Comparison of ENCODE assay signal across 15 mouse cellular contexts in genomic region chr7:36136571-36136970, GRCm38 (mm10).
DNase-seq lines count a peak whose midpoint lies in the region; ATAC-seq and TF ChIP-seq lines count a peak whose summit lies in the region.
"Had no signal": no experiment of that assay in that cellular context is flagged by ENCODE, and none has a peak within 500 bp of the region (broad histone marks: within the 10 kb centered on the region; RNA-seq: fewer than 3 reads in every experiment).

No protein-coding gene starts in this region.

- no peak overlapping the region for H3K9ac ChIP-seq in heart, adult 2 months (ENCODE audit: low read depth, low read length)
- no peak overlapping the region for H3K9ac ChIP-seq in hindbrain, embryonic 16.5 days (ENCODE audit: low read depth, low read length)
- no peak overlapping the region for H3K9ac ChIP-seq in neural tube, embryonic 14.5 days (replicated peaks; ENCODE audit: low read depth, low read length)

- no peaks in the 10 kb centered on the region for H3K9me3 ChIP-seq in hindbrain, embryonic 16.5 days (ENCODE audit: control insufficient read depth, low read length)
- no peaks in the 10 kb centered on the region for H3K9me3 ChIP-seq in neural tube, embryonic 14.5 days (ENCODE audit: control insufficient read depth, low read length)
- H3K9me3 ChIP-seq: neural tube, embryonic 12.5 days had no signal

- H3K27me3 ChIP-seq in heart, adult 2 months (ENCODE audit: control insufficient read depth, insufficient read depth, low read length) = no peaks in the 10 kb centered on the region
- no peaks in the 10 kb centered on the region for H3K27me3 ChIP-seq in hindbrain, embryonic 16.5 days (replicated peaks; ENCODE audit: control insufficient read depth, insufficient read depth, low read length)
- no peaks in the 10 kb centered on the region for H3K27me3 ChIP-seq in neural tube, embryonic 14.5 days (ENCODE audit: control insufficient read depth, insufficient read depth, low read length)
- H3K27me3 ChIP-seq: neural tube, embryonic 12.5 days had no signal

- ATAC-seq in hindbrain, embryonic 16.5 days = peak; percentile 55; the same call in 1 of the 2 replicates
- peak; percentile 36; the same call in 1 of the 2 replicates for ATAC-seq in neural tube, embryonic 14.5 days (ENCODE audit: low read depth)

- TF ChIP-seq EP300 in heart, adult 2 months (IDR thresholded peaks at IDR 0.05; ENCODE audit: insufficient read depth, low read depth, low read length) = no peak

- TF ChIP-seq POLR2A in heart, adult 2 months (IDR thresholded peaks at IDR 0.05; ENCODE audit: insufficient read depth, low read depth, low read length) = no peak
- TF ChIP-seq POLR2A in lung, adult 2 months (IDR thresholded peaks at IDR 0.05; ENCODE audit: borderline replicate concordance, extremely low read depth, low read depth, low read length) = no peak

- TF ChIP-seq CTCF in heart, adult 2 months (IDR thresholded peaks at IDR 0.05) = no peak
- TF ChIP-seq CTCF in lung, adult 2 months (IDR thresholded peaks at IDR 0.05; ENCODE audit: insufficient read depth, low read length) = no peak

- no peak overlapping the region for H3K4me3 ChIP-seq in heart, adult 2 months
- H3K4me3 ChIP-seq in lung, adult 2 months (replicated peaks; ENCODE audit: extremely low read depth, low read depth, low read length) = no peak overlapping the region
- no peak overlapping the region for H3K4me3 ChIP-seq in hindbrain, embryonic 16.5 days (ENCODE audit: low read length)
- H3K4me3 ChIP-seq in neural tube, embryonic 14.5 days (ENCODE audit: low read depth, low read length) = no peak overlapping the region
- H3K4me3 ChIP-seq: neural tube, embryonic 12.5 days had no signal

- 52% methylated on average over 5 of the region's 5 CpGs for WGBS in heart, adult 2 months
- 41% methylated on average over 5 of the region's 5 CpGs for WGBS in lung, adult 2 months
- WGBS in hindbrain, embryonic 16.5 days = 34% methylated on average over 5 of the region's 5 CpGs
- WGBS in neural tube, embryonic 14.5 days = 39% methylated on average over 5 of the region's 5 CpGs

- intact Hi-C loops in heart, adult 2 months (cut with DNase I) = no loop called here

- H3K36me3 ChIP-seq in heart, adult 2 months (ENCODE audit: control insufficient read depth, insufficient read depth, low read length) = no peaks in the 10 kb centered on the region
- H3K36me3 ChIP-seq in hindbrain, embryonic 16.5 days (ENCODE audit: control insufficient read depth, insufficient read depth, low read length) = no peaks in the 10 kb centered on the region
- no peaks in the 10 kb centered on the region for H3K36me3 ChIP-seq in neural tube, embryonic 14.5 days (ENCODE audit: control insufficient read depth, insufficient read depth, low read length)
- H3K36me3 ChIP-seq: neural tube, embryonic 12.5 days had no signal

- H3K4me2 ChIP-seq in hindbrain, embryonic 16.5 days (ENCODE audit: low read length) = no peak overlapping the region
- H3K4me2 ChIP-seq in neural tube, embryonic 14.5 days (ENCODE audit: low read depth, low read length) = no peak overlapping the region
- H3K4me2 ChIP-seq: liver, embryonic 11.5 days; neural tube, embryonic 12.5 days had no signal

- H3K4me1 ChIP-seq in heart, adult 2 months (ENCODE audit: control insufficient read depth, insufficient read depth, low read length) = no peaks in the 10 kb centered on the region
- no peaks in the 10 kb centered on the region for H3K4me1 ChIP-seq in lung, adult 2 months (ENCODE audit: control insufficient read depth, insufficient read depth, low read length)
- peaks cover 4% of the 10 kb centered on the region for H3K4me1 ChIP-seq in hindbrain, embryonic 16.5 days (ENCODE audit: control insufficient read depth, insufficient read depth, low read depth, low read length)
- H3K4me1 ChIP-seq in neural tube, embryonic 14.5 days (ENCODE audit: control insufficient read depth, insufficient read depth, low read length) = peaks cover 9% of the 10 kb centered on the region

- H3K79me2 ChIP-seq in heart, adult 2 months (replicated peaks; ENCODE audit: control insufficient read depth, insufficient read depth, low read length) = no peaks in the 10 kb centered on the region

- no peak overlapping the region for H3K27ac ChIP-seq in heart, adult 2 months
- no peak overlapping the region for H3K27ac ChIP-seq in hindbrain, embryonic 16.5 days (ENCODE audit: low read depth, low read length)
- no peak overlapping the region for H3K27ac ChIP-seq in neural tube, embryonic 14.5 days (ENCODE audit: low read depth, low read length)
- H3K27ac ChIP-seq: kidney, postnatal 0 days; neural tube, embryonic 12.5 days had no signal

- peak; percentile 81 for DNase-seq in heart, adult 11 months
- DNase-seq in heart, adult 2 months = no peak
- DNase-seq in lung, postnatal 10 days = peak; percentile 41
- DNase-seq in lung, adult 2 months = no peak
- no peak for DNase-seq in kidney, postnatal 25 days
- no peak for DNase-seq in Muller cell, postnatal 12 days (ENCODE audit: inconsistent ontology term)
- DNase-seq: adrenal gland, postnatal 10 days; B cell, adult 2 months; cerebellum, postnatal 10 days; layer of hippocampus, adult 9-11 months had no signal

Comparison
In these comparisons a context has a peak if more than half of its experiments do, and no peak if none do; other contexts are left out.
1. DNase-seq: peak in heart, adult 11 months (single experiment) and lung, postnatal 10 days (single experiment); none in heart, adult 2 months (0 of 2), lung, adult 2 months (single experiment), kidney, postnatal 25 days (0 of 2) and Muller cell, postnatal 12 days (single experiment).